Mouse (Mus musculus): ENCODE measurements around the gene Ccdc157. TPM values are rescaled to one million over a fixed set of nuclear protein-coding genes. Genes with fewer than 3 reads are reported as not detected.
A peak's percentile ranks its signal among the peaks of the same experiment; 100 is the strongest.
"Not testable (repeated sequence)": the region's sequence is repeated elsewhere in the genome, so short reads cannot be mapped to it uniquely, and the experiment has no call there.

Gene Ccdc157
- polyA plus RNA-seq, 1 experiment: 9.4 TPM

DNA sequence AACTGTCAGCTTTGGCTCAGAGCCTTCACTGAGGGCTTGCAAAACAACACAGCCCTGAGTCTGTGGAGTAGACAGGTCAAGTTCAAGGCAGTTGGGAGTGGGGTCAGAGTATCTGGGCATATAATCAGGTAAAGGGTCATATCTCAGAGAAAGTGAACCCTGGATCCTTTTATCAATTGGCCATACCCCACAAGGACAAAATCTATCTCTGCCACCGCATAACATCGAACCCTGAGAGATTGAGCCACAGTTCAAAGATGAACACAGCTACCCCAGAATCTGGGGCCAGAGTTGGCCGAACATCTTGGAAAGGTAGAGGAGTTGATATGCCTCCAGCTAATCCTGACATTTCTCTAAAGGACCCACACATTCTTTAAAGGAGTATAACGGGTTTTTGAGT, 48.1 kb downstream of the Ccdc157 start:
- H3K27ac ChIP-seq (ENCODE audit: insufficient read depth, low read length): no peak overlapping the region
- TF ChIP-seq POLR2A (IDR thresholded peaks at IDR 0.05; ENCODE audit: low read depth, low read length) (no peak), CTCF (IDR thresholded peaks at IDR 0.05; ENCODE audit: borderline replicate concordance, insufficient read depth, low read length) (no peak)

DNA sequence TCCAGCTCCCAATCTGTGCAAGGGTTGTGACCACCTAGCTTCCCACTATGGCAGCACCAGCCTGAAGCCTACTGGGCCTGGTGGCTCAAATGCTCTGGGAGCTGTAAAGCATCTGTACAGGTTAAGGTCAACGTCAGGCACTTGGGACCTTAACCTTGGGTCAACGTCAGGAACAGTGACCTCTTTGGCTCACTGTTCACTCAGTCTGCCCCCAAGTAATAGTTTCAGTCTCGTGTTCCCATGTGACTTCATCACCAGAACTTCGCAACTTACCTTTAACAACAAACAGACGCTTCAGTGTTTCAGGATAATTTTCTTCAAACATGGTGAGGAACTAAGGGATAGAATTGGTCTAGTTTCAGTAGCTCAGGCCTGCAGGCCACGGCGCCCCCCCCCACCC, 51.4 kb downstream of the Ccdc157 start:
- H3K4me3 ChIP-seq (ENCODE audit: insufficient read depth, low read length): no peak overlapping the region
- no peak overlapping the region for H3K27ac ChIP-seq (ENCODE audit: insufficient read depth, low read length)
- TF ChIP-seq POLR2A (IDR thresholded peaks at IDR 0.05; ENCODE audit: low read depth, low read length) (no peak), CTCF (IDR thresholded peaks at IDR 0.05; ENCODE audit: borderline replicate concordance, insufficient read depth, low read length) (no peak)
- H3K4me1 ChIP-seq (ENCODE audit: control insufficient read depth, insufficient read depth, low read length): no peaks in the 10 kb centered on the region

More for the DNA sequence above, 48.1 kb downstream of the Ccdc157 start:
- no peaks in the 10 kb centered on the region for H3K4me1 ChIP-seq (ENCODE audit: control insufficient read depth, insufficient read depth, low read length)
- no peak overlapping the region for H3K4me3 ChIP-seq (ENCODE audit: insufficient read depth, low read length)

DNA sequence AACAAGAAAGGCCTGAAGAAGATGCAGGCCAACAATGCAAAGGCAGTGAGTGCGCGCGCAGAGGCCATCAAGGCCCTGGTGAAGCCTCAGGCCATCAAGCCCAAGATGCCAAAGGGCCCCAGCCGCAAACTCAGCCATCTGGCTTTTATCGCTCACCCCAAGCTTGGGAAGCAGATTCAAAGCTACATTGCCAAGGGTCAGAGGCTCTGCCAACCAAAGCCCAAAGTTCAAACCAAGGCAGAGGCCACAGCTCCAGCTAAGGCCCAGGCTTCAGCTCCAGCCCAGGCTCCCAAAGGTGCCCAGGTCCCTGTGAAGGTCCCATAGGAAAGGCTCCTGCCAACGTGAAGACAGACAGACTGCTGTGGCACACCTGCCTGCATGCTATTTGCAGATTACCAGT, 52.2 kb downstream of the Ccdc157 start:
- H3K27ac ChIP-seq (ENCODE audit: insufficient read depth, low read length); H3K4me1 ChIP-seq (ENCODE audit: control insufficient read depth, insufficient read depth, low read length); H3K4me3 ChIP-seq (ENCODE audit: insufficient read depth, low read length): not testable (repeated sequence)

DNA sequence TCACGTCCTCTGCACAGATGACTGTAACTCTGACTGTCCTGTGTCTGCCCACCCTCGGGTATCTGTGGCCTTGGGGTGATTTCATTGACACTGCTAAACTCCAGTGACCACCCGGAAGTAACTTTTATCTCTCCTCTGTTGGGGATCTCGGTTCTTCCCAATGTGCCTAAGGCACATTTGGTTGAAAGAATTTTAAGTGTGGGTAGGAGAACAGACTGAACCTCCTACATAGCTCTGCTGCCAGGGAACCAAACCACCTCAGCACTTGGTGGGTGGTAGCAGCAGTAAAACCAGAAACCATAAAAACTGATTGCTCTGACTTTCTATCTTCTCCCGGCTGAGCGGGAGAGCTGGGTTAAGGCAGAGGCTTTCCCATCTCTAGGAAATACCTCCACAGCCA, 54.6 kb downstream of the Ccdc157 start:
- Histone ChIP-seq H3K27ac (ENCODE audit: insufficient read depth, low read length) (no peak overlapping the region), H3K4me3 (ENCODE audit: insufficient read depth, low read length) (no peak overlapping the region), H3K4me1 (ENCODE audit: control insufficient read depth, insufficient read depth, low read length) (no peaks in the 10 kb centered on the region)
- TF ChIP-seq CTCF (IDR thresholded peaks at IDR 0.05; ENCODE audit: borderline replicate concordance, insufficient read depth, low read length) (no peak), POLR2A (IDR thresholded peaks at IDR 0.05; ENCODE audit: low read depth, low read length) (no peak)

DNA sequence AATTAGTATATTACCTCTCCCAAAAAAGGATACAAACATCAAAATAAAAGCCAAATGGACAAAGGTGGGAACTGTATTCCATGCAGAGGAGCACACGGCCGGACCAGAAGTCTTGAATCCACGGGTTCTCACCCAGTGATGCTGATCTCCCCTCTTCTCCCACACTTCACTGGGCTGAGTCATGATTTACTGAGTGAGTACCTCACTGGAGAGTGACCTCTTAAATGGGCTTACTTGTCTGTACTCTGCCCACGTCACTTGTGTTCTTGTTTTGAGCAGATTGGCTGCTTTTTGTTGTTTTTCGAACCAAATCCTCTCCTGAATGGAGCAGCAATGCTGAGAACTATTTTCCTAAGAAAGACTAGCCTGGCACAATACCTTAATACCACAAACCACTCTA, 55.1 kb downstream of the Ccdc157 start:
- H3K4me1 ChIP-seq (ENCODE audit: control insufficient read depth, insufficient read depth, low read length): no peaks in the 10 kb centered on the region
- no peak overlapping the region for H3K4me3 ChIP-seq (ENCODE audit: insufficient read depth, low read length)
- H3K27ac ChIP-seq (ENCODE audit: insufficient read depth, low read length): no peak overlapping the region
- TF ChIP-seq POLR2A (IDR thresholded peaks at IDR 0.05; ENCODE audit: low read depth, low read length) (no peak), CTCF (IDR thresholded peaks at IDR 0.05; ENCODE audit: borderline replicate concordance, insufficient read depth, low read length) (no peak)

DNA sequence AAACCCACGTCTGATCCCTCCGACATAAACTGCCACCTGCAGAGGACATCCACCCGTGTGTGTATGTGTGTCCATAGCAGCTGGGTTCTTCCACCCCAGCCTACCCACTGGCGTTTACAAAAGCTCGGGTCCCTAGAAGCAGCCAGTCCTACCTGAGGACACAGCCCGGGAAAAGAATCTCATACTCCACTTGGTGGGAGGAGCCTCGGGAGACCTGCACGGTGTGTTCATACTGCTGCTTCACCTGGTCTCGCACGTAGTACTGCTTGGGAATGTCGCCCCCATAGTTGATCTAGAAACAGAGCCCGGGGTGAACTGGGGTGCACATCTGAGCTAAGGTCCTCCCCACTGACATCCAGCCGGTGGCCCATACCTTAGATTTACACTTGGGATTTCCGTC, 56.6 kb downstream of the Ccdc157 start:
- Histone ChIP-seq H3K27ac (ENCODE audit: insufficient read depth, low read length) (no peak overlapping the region), H3K4me3 (ENCODE audit: insufficient read depth, low read length) (no peak overlapping the region), H3K4me1 (ENCODE audit: control insufficient read depth, insufficient read depth, low read length) (no peaks in the 10 kb centered on the region)
- TF ChIP-seq CTCF (IDR thresholded peaks at IDR 0.05; ENCODE audit: borderline replicate concordance, insufficient read depth, low read length) (no peak), POLR2A (IDR thresholded peaks at IDR 0.05; ENCODE audit: low read depth, low read length) (no peak)

DNA sequence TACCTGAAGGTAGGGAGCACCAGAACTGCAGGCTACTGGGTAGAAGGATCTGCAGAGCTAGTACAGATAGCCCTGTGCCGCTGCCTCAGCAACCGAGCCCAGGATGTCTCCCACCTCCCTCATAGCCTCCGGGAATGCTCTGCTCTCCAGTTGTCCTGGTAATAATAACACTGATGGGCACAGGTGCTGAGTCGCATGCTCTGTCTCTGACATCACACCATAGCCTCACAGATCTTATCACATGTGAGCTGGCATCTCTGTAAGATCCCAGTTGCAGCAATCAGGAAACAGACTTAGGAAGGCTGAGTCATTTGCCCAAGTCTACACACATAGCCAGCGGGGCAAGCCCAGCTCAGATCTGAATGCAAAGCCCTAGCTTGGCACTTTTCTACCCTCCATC, 58.2 kb downstream of the Ccdc157 start:
- TF ChIP-seq CTCF (IDR thresholded peaks at IDR 0.05; ENCODE audit: borderline replicate concordance, insufficient read depth, low read length): no peak
- TF ChIP-seq POLR2A (IDR thresholded peaks at IDR 0.05; ENCODE audit: low read depth, low read length): no peak
- no peak overlapping the region for H3K4me3 ChIP-seq (ENCODE audit: insufficient read depth, low read length)
- no peaks in the 10 kb centered on the region for H3K4me1 ChIP-seq (ENCODE audit: control insufficient read depth, insufficient read depth, low read length)
- no peak overlapping the region for H3K27ac ChIP-seq (ENCODE audit: insufficient read depth, low read length)

DNA sequence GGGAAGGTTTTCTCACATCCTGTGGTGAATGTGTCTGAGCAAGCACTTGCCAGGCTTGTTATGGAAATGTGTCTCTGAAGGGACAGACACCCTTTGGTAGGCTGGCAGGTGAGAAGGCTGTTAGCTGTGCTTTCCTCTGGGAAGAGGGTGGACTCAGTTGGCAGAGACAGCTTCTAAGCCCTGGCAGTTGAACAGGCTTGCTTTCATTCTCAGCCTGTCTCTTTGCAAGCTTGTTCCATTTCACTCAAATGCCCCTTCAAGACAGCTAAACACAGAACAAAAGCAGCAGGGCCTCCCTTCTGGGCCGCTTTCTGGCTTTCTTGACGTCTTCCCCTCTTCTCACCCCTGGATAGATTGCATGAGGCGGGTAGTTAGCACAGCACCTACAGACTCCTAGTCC, 60.6 kb downstream of the Ccdc157 start:
- TF ChIP-seq CTCF (IDR thresholded peaks at IDR 0.05; ENCODE audit: borderline replicate concordance, insufficient read depth, low read length): no peak
- TF ChIP-seq POLR2A (IDR thresholded peaks at IDR 0.05; ENCODE audit: low read depth, low read length): no peak
- Histone ChIP-seq H3K4me3 (ENCODE audit: insufficient read depth, low read length) (no peak overlapping the region), H3K27ac (ENCODE audit: insufficient read depth, low read length) (no peak overlapping the region), H3K4me1 (ENCODE audit: control insufficient read depth, insufficient read depth, low read length) (peaks cover 2% of the 10 kb centered on the region; the same call in 1 of the 2 replicates)

DNA sequence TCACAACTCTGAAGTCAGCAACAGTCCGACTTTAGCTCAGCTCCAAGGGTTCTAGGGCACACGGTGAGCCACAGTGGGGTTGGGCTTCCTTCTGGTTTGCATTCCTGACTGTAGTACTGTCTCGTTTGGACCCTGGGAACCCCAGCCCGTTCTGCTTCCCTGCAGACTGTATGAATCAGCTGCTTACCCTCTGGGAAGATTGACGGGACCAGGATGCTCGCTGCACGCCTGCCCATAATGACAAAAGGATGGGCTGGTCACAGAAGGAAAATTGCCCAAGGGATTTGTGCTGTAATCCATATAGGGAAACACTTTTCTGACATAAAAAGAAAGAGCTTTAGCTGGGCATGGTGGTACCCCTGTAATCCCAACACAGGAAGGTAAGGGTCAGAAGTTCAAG, 61.3 kb downstream of the Ccdc157 start:
- no peak overlapping the region for H3K27ac ChIP-seq (ENCODE audit: insufficient read depth, low read length)
- no peak for TF ChIP-seq CTCF (IDR thresholded peaks at IDR 0.05; ENCODE audit: borderline replicate concordance, insufficient read depth, low read length)
- no peak for TF ChIP-seq POLR2A (IDR thresholded peaks at IDR 0.05; ENCODE audit: low read depth, low read length)
- no peak overlapping the region for H3K4me3 ChIP-seq (ENCODE audit: insufficient read depth, low read length)

DNA sequence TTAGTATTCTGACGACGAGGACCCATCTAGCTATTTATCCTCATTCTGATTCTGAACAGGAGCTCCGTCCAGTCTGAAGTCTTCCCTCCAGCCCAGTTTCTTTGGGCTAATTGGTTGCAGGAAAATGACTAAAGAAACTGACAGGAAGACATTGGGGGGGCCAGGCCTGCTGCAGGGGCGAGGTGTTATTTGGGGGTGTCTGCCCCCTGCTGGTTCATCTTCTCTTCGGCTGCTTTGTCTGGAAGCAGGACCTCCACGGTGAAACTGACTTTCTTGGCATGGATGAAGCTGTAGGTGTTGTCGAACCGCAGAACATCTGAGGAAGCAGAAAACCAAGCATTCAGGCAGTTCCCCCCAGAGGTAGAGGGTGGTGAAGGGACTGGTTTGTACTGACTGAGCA, 62.0 kb downstream of the Ccdc157 start:
- Histone ChIP-seq H3K4me3 (ENCODE audit: insufficient read depth, low read length) (no peak overlapping the region), H3K27ac (ENCODE audit: insufficient read depth, low read length) (no peak overlapping the region), H3K4me1 (ENCODE audit: control insufficient read depth, insufficient read depth, low read length) (peaks cover 2% of the 10 kb centered on the region; the same call in 1 of the 2 replicates)
- TF ChIP-seq POLR2A (IDR thresholded peaks at IDR 0.05; ENCODE audit: low read depth, low read length): no peak
- TF ChIP-seq CTCF (IDR thresholded peaks at IDR 0.05; ENCODE audit: borderline replicate concordance, insufficient read depth, low read length): no peak

More for the DNA sequence above, 61.3 kb downstream of the Ccdc157 start:
- peaks cover 2% of the 10 kb centered on the region; the same call in 1 of the 2 replicates for H3K4me1 ChIP-seq (ENCODE audit: control insufficient read depth, insufficient read depth, low read length)

DNA sequence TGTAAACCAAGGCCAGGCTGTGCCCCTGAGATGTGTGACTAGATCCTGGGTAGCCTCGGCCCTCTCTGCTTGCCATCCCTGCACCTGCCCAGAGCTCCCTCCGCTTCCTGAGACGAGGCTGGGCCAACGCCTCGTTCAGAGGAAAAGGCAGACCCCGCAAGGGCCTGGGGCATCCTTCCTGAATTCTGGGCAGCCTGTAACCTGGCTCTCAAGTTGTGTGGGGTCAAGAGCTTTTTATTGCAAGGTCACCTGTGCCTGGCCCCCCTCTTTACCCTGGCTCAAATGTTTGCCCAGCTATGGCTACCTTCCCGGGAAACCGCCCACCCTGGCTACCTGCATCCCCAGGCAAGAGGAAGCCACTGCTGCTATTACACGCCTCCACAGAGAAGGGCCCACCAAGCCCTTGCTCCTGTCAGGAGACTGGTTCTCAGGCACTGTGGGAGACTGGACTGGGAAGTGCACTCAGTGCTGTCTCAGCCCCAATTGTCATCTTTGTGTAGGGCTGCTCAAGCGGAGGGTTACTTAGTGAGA, 62.9 kb downstream of the Ccdc157 start:
- TF ChIP-seq POLR2A (IDR thresholded peaks at IDR 0.05; ENCODE audit: low read depth, low read length): no peak; the same call in 1 of the 2 replicates
- TF ChIP-seq CTCF (IDR thresholded peaks at IDR 0.05; ENCODE audit: borderline replicate concordance, insufficient read depth, low read length): no peak
- peak overlapping the region; percentile 63 for H3K27ac ChIP-seq (ENCODE audit: insufficient read depth, low read length)
- peak overlapping the region; percentile 46 for H3K4me3 ChIP-seq (ENCODE audit: insufficient read depth, low read length)
- H3K4me1 ChIP-seq (ENCODE audit: control insufficient read depth, insufficient read depth, low read length): peaks cover 2% of the 10 kb centered on the region; the same call in 1 of the 2 replicates
